Mouse (Mus musculus): Measurements from ENCODE around the gene Igsf8.

- TF ChIP-seq CTCF (IDR thresholded peaks at IDR 0.05; ENCODE audit: low read depth) (no peak), EP300 (IDR thresholded peaks at IDR 0.05; ENCODE audit: low read depth) (no peak)
Observed at GRCm38 (mm10) chr1:172212776-172213175, 48.7 kb upstream of the Igsf8 start.
